In genomic region chr2:77347027-77347426, GRCm38 (mm10) we compare ENCODE assay signal across 27 mouse cellular contexts.
"Had no signal": no experiment of that assay in that cellular context is flagged by ENCODE, and none has a peak within 500 bp of the region (broad histone marks: within the 10 kb centered on the region; RNA-seq: fewer than 3 reads in every experiment).

No protein-coding gene starts in this region.

- DNase-seq: left cerebral cortex, postnatal 4 days; liver; liver, embryonic 13.5 days; liver, postnatal 0 days; lung, adult 18-20 months; lung, adult 2 months; lung, embryonic 14.5 days; lung, postnatal 10 days; lung, postnatal 14 days; lung, postnatal 36 days; lung, postnatal 4 days; midbrain, embryonic 14.5 days had no signal

- H3K27ac ChIP-seq: limb, embryonic 10.5 days; limb, embryonic 12.5 days; limb, embryonic 13.5 days; limb, embryonic 15.5 days; liver, embryonic 12.5 days; liver, embryonic 13.5 days; liver, embryonic 14.5 days; liver, embryonic 15.5 days; lung, embryonic 15.5 days; macrophage; midbrain, embryonic 10.5 days; midbrain, embryonic 12.5 days; midbrain, embryonic 13.5 days; midbrain, embryonic 15.5 days had no signal

- H3K4me1 ChIP-seq: limb, embryonic 10.5 days; limb, embryonic 12.5 days; liver, embryonic 12.5 days; liver, embryonic 13.5 days; liver, embryonic 15.5 days; lung, embryonic 15.5 days; midbrain, embryonic 10.5 days; midbrain, embryonic 12.5 days; midbrain, embryonic 13.5 days; midbrain, embryonic 15.5 days had no signal

- H3K4me3 ChIP-seq: limb, embryonic 10.5 days; limb, embryonic 12.5 days; limb, embryonic 13.5 days; limb, embryonic 15.5 days; liver, embryonic 12.5 days; liver, embryonic 13.5 days; liver, embryonic 15.5 days; lung, embryonic 15.5 days; megakaryocyte, embryonic 14.5 days; midbrain, embryonic 10.5 days; midbrain, embryonic 12.5 days; midbrain, embryonic 13.5 days; midbrain, embryonic 15.5 days; myocyte had no signal
